Mouse (Mus musculus) cerebellum, adult 18-20 months (tissue): ENCODE results near the gene Mob3c.

Source experiments
- DNase-seq, 2 experiments: peaks; one replicate each; pipeline ENCODE4 v3.0.0; 2021

The Mob3c gene

DNA sequence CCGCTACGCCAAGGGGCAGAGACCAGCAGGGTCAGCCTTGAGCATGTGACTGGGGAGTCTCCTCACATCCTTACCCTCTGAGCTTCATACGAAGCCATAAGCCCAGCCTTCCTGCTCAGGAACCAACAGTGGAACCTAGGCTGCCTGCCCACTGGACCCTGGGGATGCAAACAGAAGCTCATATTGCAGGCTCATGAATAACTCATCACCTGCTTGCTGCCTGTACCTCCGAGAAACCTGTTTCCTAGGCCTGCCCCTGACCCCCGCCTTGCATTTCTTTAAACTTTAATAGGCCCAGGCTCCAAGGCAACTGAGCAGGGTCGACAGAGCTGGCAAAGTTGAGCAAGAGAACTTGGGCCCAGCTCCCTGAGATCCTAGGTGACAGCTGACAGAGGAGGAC lies 56.1 kb downstream of the Mob3c start, which contains the start of gene Kncn:
Gene Kncn (plus strand): TSS at position 379 of the 400 bp plus-strand sequence.
- no peak for DNase-seq
